Mouse (Mus musculus) MEL (cell line): Measurements from ENCODE around the gene Mrpl43. TPM values are rescaled to one million over a fixed set of nuclear protein-coding genes. Genes with fewer than 3 reads are reported as not detected.

Experiments
- DNase-seq: peaks from one replicate; pipeline ENCODE4 v3.0.0; 2011; ENCODE audit warnings: low read depth, low spot score
- H3K27ac ChIP-seq: 2 replicates; pipeline ENCODE4 v1.5.1; 2012; ENCODE audit warnings: low read depth, mild to moderate bottlenecking, control low read depth, low read length, moderate library complexity; ENCODE audit not compliant: control insufficient read depth
- H3K27me3 ChIP-seq, 2 experiments: fragments of 150-350 bp in 1 of 2; sonication (generic) in 1 of 2; 2 replicates each; pipeline ENCODE4 v1.6.1; 2012; ENCODE audit warnings: low read length in 2 of 2, mild to moderate bottlenecking in 2 of 2, improper control_type of control experiment in 1 of 2, moderate library complexity in 1 of 2; ENCODE audit not compliant: insufficient read depth in 2 of 2, control insufficient read depth in 1 of 2
- H3K36me3 ChIP-seq, 2 experiments: 2 replicates each; pipeline ENCODE4 v1.6.1; 2012 to 2014; ENCODE audit warnings: low read length in 2 of 2, improper control_type of control experiment in 1 of 2, inconsistent platforms in 1 of 2, mild to moderate bottlenecking in 1 of 2; ENCODE audit not compliant: insufficient read depth in 2 of 2, control insufficient read depth in 1 of 2
- H3K4me1 ChIP-seq, 2 experiments: fragments of 150-350 bp in 1 of 2; sonication (generic) in 1 of 2; 2 replicates each; pipeline ENCODE4 v1.6.1; 2012; ENCODE audit warnings: low read length in 2 of 2, improper control_type of control experiment in 1 of 2, mild to moderate bottlenecking in 1 of 2; ENCODE audit not compliant: insufficient read depth in 2 of 2, control insufficient read depth in 1 of 2
- H3K4me3 ChIP-seq, 2 experiments: fragments of 150-350 bp in 1 of 2; sonication (generic) in 1 of 2; 2 replicates each; pipeline ENCODE4 v1.5.1; 2012; ENCODE audit warnings: low read depth in 2 of 2, low read length in 2 of 2, mild to moderate bottlenecking in 2 of 2, moderate library complexity in 2 of 2, control low read depth in 1 of 2, improper control_type of control experiment in 1 of 2; ENCODE audit not compliant: control insufficient read depth in 1 of 2, insufficient read depth in 1 of 2
- H3K79me2 ChIP-seq: 2 replicates; pipeline ENCODE4 v1.6.1; 2012; ENCODE audit warnings: mild to moderate bottlenecking, low read length, moderate library complexity; ENCODE audit not compliant: control insufficient read depth, poor library complexity, insufficient read depth
- H3K9ac ChIP-seq: 2 replicates; pipeline ENCODE4 v1.6.1; 2012; ENCODE audit warnings: low read depth, mild to moderate bottlenecking, control low read depth, low read length, moderate library complexity; ENCODE audit not compliant: control insufficient read depth, poor library complexity, severe bottlenecking
- H3K9me3 ChIP-seq: fragments of 150-350 bp; sonication (generic); replicated peaks from 2 replicates; pipeline ENCODE4 v1.6.1; 2012; ENCODE audit warnings: mild to moderate bottlenecking, low read length, improper control_type of control experiment, moderate library complexity; ENCODE audit not compliant: insufficient read depth
- CTCF ChIP-seq, 3 experiments: IDR thresholded peaks in 2 of 3; conservative IDR thresholded peaks in 1 of 3; 2 replicates each; pipeline ENCODE4 v1.5.1; 2011 to 2012; ENCODE audit warnings: low read length in 3 of 3, low read depth in 2 of 3, mild to moderate bottlenecking in 2 of 3, improper control_type of control experiment in 1 of 3, inconsistent platforms in 1 of 3, mixed read lengths in 1 of 3, moderate library complexity in 1 of 3; ENCODE audit not compliant: control insufficient read depth in 1 of 3, insufficient read depth in 1 of 3, poor library complexity in 1 of 3, severe bottlenecking in 1 of 3
- EP300 ChIP-seq, 2 experiments: IDR thresholded peaks; 2 replicates each; pipeline ENCODE4 v1.6.1; 2011; ENCODE audit warnings: improper control_type of control experiment in 2 of 2, low read length in 2 of 2, low read depth in 1 of 2, mild to moderate bottlenecking in 1 of 2
- ETS1 ChIP-seq: IDR thresholded peaks from 2 replicates; pipeline ENCODE4 v1.6.1; 2012; ENCODE audit warnings: low read depth, mild to moderate bottlenecking, inconsistent platforms, low read length, improper control_type of control experiment, moderate library complexity
- GABPA ChIP-seq: IDR thresholded peaks from 2 replicates; pipeline ENCODE4 v1.6.1; 2012; ENCODE audit warnings: low read depth, mild to moderate bottlenecking, inconsistent platforms, low read length, improper control_type of control experiment, moderate library complexity
- GATA1 ChIP-seq: IDR thresholded peaks from 2 replicates; pipeline ENCODE4 v1.6.1; 2011; ENCODE audit warnings: low read depth, low read length, improper control_type of control experiment
- MAX ChIP-seq: IDR thresholded peaks from 2 replicates; pipeline ENCODE4 v1.6.1; 2011; ENCODE audit warnings: low read length, improper control_type of control experiment
- MXI1 ChIP-seq: IDR thresholded peaks from 2 replicates; pipeline ENCODE4 v1.6.1; 2011; ENCODE audit warnings: mild to moderate bottlenecking, low read depth, low read length, improper control_type of control experiment
- NRF1 ChIP-seq: IDR thresholded peaks from 2 replicates; pipeline ENCODE4 v1.6.1; 2014; ENCODE audit warnings: low read depth, mild to moderate bottlenecking, inconsistent platforms, low read length, improper control_type of control experiment, moderate library complexity; ENCODE audit not compliant: poor library complexity, insufficient read depth, severe bottlenecking
- POLR2AphosphoS5 ChIP-seq: IDR thresholded peaks from 2 replicates; pipeline ENCODE4 v1.6.1; 2012; ENCODE audit warnings: low read depth, borderline replicate concordance, mild to moderate bottlenecking, inconsistent platforms, low read length, moderate library complexity, mixed read lengths
- RCOR1 ChIP-seq: IDR thresholded peaks from 2 replicates; pipeline ENCODE4 v1.6.1; 2012; ENCODE audit warnings: low read depth, mild to moderate bottlenecking, inconsistent platforms, low read length, improper control_type of control experiment
- SMC3 ChIP-seq: IDR thresholded peaks from 2 replicates; pipeline ENCODE4 v1.6.1; 2011; ENCODE audit warnings: low read depth, low read length, improper control_type of control experiment
- TCF12 ChIP-seq: IDR thresholded peaks from 2 replicates; pipeline ENCODE4 v1.6.1; 2014; ENCODE audit warnings: low read depth, mild to moderate bottlenecking, inconsistent platforms, low read length, improper control_type of control experiment, moderate library complexity
- USF2 ChIP-seq, 2 experiments: IDR thresholded peaks; 2 replicates each; pipeline ENCODE4 v1.6.1; 2011 to 2012; ENCODE audit warnings: improper control_type of control experiment in 2 of 2, low read length in 2 of 2, borderline replicate concordance in 1 of 2, inconsistent platforms in 1 of 2, low read depth in 1 of 2, mild to moderate bottlenecking in 1 of 2; ENCODE audit not compliant: insufficient read depth in 1 of 2
- ZKSCAN1 ChIP-seq: IDR thresholded peaks from 2 replicates; pipeline ENCODE4 v1.6.1; 2012; ENCODE audit warnings: low read depth, mild to moderate bottlenecking, inconsistent platforms, low read length, improper control_type of control experiment, moderate library complexity
- polyA plus RNA-seq, 2 experiments: library from polyadenylated mRNA; stranded (reverse) in 1 of 2; unstranded in 1 of 2; fragments of >175 nt in 1 of 2; fragments of >200 nt in 1 of 2; gene quantifications; 2 replicates each; pipeline versions ENCODE4 v1.2.1 to v1.2.4; 2012; ENCODE audit warnings: low replicate concordance in 2 of 2, low read depth in 1 of 2; ENCODE audit not compliant: insufficient read length in 2 of 2, insufficient read depth in 1 of 2, missing spikeins in 1 of 2
- total RNA-seq: library from RNA; depleted of rRNA; stranded (reverse); fragments of 300-350 nt; gene quantifications from 2 replicates; pipeline ENCODE4 v1.2.3, GENCODE M21; 2012

Gene Mrpl43
- total and polyA plus RNA-seq, 3 experiments: 136 to 145 TPM; not detected in 1

DNA sequence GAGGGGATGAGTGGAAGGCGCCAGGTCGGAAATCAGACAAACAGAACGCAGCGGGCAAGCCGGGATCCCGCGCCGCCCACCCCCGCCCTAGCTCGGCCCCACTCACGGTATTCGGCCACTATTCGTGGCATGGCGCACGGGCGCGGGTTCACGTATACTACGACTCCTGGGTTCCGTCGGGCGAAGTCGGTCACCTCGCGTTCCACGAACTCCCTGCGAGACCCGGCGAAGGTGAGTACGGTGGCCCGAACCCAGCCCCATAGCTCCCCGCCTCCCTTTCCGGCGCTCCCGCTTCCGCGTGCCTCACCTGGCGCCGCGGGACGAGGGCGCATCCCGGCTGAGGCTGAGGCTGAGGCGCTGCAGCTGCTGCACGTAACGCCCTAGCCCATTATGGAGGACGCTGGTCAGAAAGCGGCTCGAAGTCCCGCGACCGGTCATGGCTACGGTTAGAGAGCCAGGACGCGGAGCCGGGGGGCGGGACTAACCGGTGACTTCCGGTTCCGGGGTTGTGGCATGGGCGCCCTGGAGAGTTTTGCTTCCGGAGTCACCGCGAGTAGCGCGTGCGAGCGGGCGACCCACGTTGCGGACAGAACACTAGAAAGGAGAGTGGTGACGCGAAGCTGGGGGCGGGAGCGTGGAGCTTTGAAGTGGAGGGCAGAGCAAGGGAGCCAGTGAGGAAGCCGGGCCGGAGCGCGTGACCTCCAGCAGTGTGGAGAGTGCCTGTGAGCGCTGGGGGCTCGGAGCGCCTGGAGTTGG lies at the start of gene Mrpl43 (continued):
- TF ChIP-seq RCOR1: peak; percentile 73
- no peak for TF ChIP-seq USF2 (IDR thresholded peaks at IDR 0.05; ENCODE audit: borderline replicate concordance in 1 of 2, insufficient read depth in 1 of 2, low read depth in 1 of 2, low read length in 2 of 2)
- TF ChIP-seq GABPA: no peak
- no peak for TF ChIP-seq ZKSCAN1

DNA sequence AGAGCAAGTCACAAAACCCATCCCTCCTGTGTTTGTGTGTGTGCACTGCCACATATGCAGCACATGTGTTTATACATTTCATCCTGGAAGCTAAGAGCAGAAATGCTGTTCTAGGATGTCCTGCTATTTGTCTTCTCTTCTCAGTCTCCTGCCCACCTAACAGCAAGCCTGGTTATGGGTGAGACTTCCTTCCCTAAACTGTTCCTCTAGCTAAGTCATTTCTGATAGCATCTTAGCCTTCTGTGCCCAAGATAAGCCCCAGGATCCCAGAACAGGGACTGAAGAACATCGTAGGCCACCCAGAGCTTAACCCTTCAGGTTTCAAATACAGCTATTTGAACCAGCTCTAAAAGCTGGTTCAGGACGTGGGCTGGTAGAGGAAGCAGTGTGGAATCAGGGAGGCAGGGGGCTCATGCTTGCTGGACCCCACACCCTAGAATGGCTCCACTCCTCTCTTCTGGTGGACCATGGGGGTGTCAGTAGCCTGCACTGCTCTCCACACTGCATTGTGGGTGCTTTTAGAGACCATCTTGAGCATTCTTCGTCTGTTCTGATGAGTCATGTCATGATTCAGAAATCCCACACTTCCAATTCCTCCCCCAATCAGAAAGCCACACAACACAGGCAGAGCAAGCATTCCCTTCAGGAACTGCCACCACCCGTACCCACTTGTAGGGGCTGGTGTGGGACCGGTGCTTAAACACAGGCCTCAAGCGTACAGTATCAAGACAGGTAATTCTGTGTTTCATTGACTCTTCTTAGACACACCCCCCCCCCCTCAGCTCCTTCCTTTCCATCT lies 48.8 kb upstream of the Mrpl43 start:
- Histone ChIP-seq H3K4me1 (peaks cover 10 to 31% of the 10 kb centered on the region in 2 experiments), H3K79me2 (peaks cover 3% of the 10 kb centered on the region; the same call in 1 of the 2 replicates), H3K9me3 (no peaks in the 10 kb centered on the region), H3K27me3 (no peaks in the 10 kb centered on the region), H3K27ac (peak overlapping the region; percentile 14; the same call in 1 of the 2 replicates), H3K9ac (no peak overlapping the region), H3K4me3 (no peak overlapping the region), H3K36me3 (peaks cover 0 to 25% of the 10 kb centered on the region in 2 experiments; a peak in 2 of 4 replicates)
- DNase-seq: peak; percentile 56
- TF ChIP-seq GATA1 (peak; percentile 84), NRF1 (no peak), RCOR1 (peak; percentile 62), CTCF (IDR thresholded peaks at IDR 0.05 in 2 of 3, conservative IDR thresholded peaks at IDR 0.05 in 1 of 3; ENCODE audit: control insufficient read depth in 1 of 3, insufficient read depth in 1 of 3, low read depth in 2 of 3, low read length in 3 of 3, poor library complexity in 1 of 3, severe bottlenecking in 1 of 3) (0 out of 6 replicates have a peak, but pooled peaks of 1 of the 3 experiments have one; percentile 5), TCF12 (peak; percentile 55; the same call in 1 of the 2 replicates), MAX (0 out of 2 replicates have a peak, but pooled peaks have one; percentile 29), ZKSCAN1 (no peak), EP300 (IDR thresholded peaks at IDR 0.05; ENCODE audit: low read depth in 1 of 2, low read length in 2 of 2) (peak; percentile 57 to 69), SMC3 (0 out of 2 replicates have a peak, but pooled peaks have one; percentile 14), ETS1 (peak; percentile 50; the same call in 1 of the 2 replicates), POLR2AphosphoS5 (no peak), MXI1 (0 out of 2 replicates have a peak, but pooled peaks have one; percentile 42)
